Mouse (Mus musculus) heart, embryonic 15.5 days (tissue): ENCODE measurements around the gene Alg9. TPM values are rescaled to one million over a fixed set of nuclear protein-coding genes. Genes with fewer than 3 reads are reported as not detected.

Source experiments
- ATAC-seq: fragments of 200-750 bp; cut with Nextera tagmentation; replicated peaks from 2 replicates; pipeline ENCODE4 v1.8.0; 2017; ENCODE audit warnings: low read depth, moderate TSS enrichment; ENCODE audit not compliant: insufficient number of reproducible peaks, insufficient read depth, low FRiP score
- H3K27ac ChIP-seq: fragments of 300-500 bp; sonication (generic); 2 replicates; pipeline ENCODE4 v1.5.1; 2015; ENCODE audit warnings: mild to moderate bottlenecking, inconsistent platforms
- H3K27me3 ChIP-seq: fragments of 300-500 bp; sonication (generic); 2 replicates; pipeline ENCODE4 v1.6.1; 2015; ENCODE audit warnings: inconsistent platforms
- H3K36me3 ChIP-seq: fragments of 300-500 bp; sonication (generic); 2 replicates; pipeline ENCODE4 v1.6.1; 2015; ENCODE audit warnings: mild to moderate bottlenecking, inconsistent platforms
- H3K4me1 ChIP-seq: fragments of 300-500 bp; sonication (generic); replicated peaks from 2 replicates; pipeline ENCODE4 v1.6.1; 2015; ENCODE audit warnings: inconsistent platforms
- H3K4me2 ChIP-seq: fragments of 300-500 bp; sonication (generic); 2 replicates; pipeline ENCODE4 v1.6.1; 2015; ENCODE audit warnings: inconsistent platforms, mild to moderate bottlenecking, moderate library complexity
- H3K4me3 ChIP-seq: fragments of 300-500 bp; sonication (generic); 2 replicates; pipeline ENCODE4 v1.5.1; 2015; ENCODE audit warnings: mild to moderate bottlenecking, inconsistent platforms
- H3K9ac ChIP-seq: fragments of 300-500 bp; sonication (generic); 2 replicates; pipeline ENCODE4 v1.6.1; 2015; ENCODE audit warnings: mild to moderate bottlenecking, inconsistent platforms
- H3K9me3 ChIP-seq: fragments of 300-500 bp; sonication (generic); replicated peaks from 2 replicates; pipeline ENCODE4 v1.6.1; 2016; ENCODE audit warnings: inconsistent platforms
- WGBS: fragments of 180-500 bp; shearing (Covaris S2); methylation state at CpG from one replicate; pipeline ENCODE4 v1.1.7; 2015; ENCODE audit warnings: mixed read lengths; 5-methylcytosine and 5-hydroxymethylcytosine counted together
- polyA plus RNA-seq: library from polyadenylated mRNA; unstranded; fragments of >200 nt; fragmentation: Nextera tagmentation; extraction: Ambion mirVana; gene quantifications from 2 replicates; pipeline ENCODE4 v1.2.1, GENCODE M21; 2015

Gene Alg9
- polyA plus RNA-seq, 1 experiment from 2014 or later: 20.7 TPM

DNA sequence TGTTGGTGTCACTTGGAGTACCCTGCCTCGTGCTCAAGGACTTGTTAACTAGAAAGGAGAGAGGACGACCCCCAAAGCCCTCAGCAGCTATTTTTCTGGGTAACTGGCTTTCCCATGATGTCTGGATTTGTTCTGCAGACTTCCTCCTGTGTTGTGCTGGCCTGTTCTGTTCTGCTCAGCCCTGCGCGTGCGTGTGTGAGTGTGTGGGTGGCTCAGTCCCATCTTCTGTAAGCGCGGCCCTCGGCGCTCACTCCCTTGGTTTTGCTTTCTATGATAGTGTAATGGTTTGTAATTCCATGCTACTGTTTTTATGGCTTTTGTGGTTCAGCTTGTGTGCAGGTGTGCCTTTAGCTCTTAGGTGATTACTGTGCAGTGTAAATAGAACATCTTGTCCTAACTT, 98.4 kb downstream of the Alg9 start:
- Histone ChIP-seq H3K9me3 (no peaks in the 10 kb centered on the region), H3K4me1 (no peaks in the 10 kb centered on the region), H3K36me3 (peaks cover 47% of the 10 kb centered on the region), H3K4me3 (no peak overlapping the region), H3K9ac (no peak overlapping the region), H3K27me3 (no peaks in the 10 kb centered on the region), H3K27ac (no peak overlapping the region), H3K4me2 (no peak overlapping the region)
- WGBS: 87% methylated on average over 9 of the region's 9 CpGs
- ATAC-seq: no peak

DNA sequence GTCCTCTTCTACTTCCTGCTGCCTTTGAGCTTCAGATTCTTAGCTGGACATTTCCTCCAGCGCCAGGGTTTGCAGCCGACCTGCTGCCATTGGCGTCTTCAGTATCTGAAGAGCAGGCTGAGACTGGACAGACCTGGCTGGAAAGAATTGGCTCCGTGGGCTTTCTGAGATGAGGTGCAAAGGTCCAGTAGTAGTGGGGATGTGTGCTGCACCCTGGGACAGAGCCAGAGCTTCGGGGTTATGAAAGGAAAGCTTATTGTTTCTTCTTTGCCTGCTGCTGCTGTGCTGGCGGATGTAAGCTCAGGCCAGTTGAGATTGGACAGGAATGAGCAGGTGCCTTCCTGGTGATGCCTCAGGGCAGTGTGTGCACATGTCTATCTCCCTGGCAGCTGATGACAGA, 99.2 kb downstream of the Alg9 start:
- 77% methylated on average over 6 of the region's 6 CpGs for WGBS
- no peak overlapping the region for H3K27ac ChIP-seq
- peaks cover 48% of the 10 kb centered on the region for H3K36me3 ChIP-seq
- no peaks in the 10 kb centered on the region for H3K4me1 ChIP-seq
- ATAC-seq: no peak
- H3K27me3 ChIP-seq: no peaks in the 10 kb centered on the region
- H3K4me3 ChIP-seq: no peak overlapping the region
- no peak overlapping the region for H3K4me2 ChIP-seq
- H3K9me3 ChIP-seq: no peaks in the 10 kb centered on the region
- no peak overlapping the region for H3K9ac ChIP-seq

DNA sequence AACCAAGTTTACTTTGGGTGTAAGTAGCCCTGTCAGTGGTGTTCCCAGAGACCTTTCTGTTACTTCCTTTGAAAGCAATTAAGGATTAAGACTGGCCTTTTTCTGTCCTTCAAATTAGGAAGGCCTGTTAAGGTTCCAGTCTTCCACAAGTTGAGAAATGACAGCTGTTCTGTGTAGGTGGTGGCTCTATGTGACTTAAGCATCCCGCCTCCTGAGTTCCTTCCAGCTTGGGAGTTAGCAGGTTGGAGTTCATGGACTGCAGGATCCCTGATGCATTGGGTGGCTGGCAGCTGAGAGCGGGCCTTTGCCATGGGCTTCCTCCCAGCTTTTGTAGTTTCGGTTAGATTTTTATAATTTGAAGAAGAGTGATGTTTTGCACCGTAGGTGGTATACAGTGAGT, 100.7 kb downstream of the Alg9 start:
- Histone ChIP-seq H3K4me3 (no peak overlapping the region), H3K36me3 (peaks cover 51% of the 10 kb centered on the region), H3K9me3 (no peaks in the 10 kb centered on the region), H3K27ac (no peak overlapping the region), H3K4me1 (no peaks in the 10 kb centered on the region), H3K4me2 (no peak overlapping the region), H3K9ac (no peak overlapping the region), H3K27me3 (no peaks in the 10 kb centered on the region)
- no peak for ATAC-seq
- WGBS: 95% methylated on average over 4 of the region's 4 CpGs

DNA sequence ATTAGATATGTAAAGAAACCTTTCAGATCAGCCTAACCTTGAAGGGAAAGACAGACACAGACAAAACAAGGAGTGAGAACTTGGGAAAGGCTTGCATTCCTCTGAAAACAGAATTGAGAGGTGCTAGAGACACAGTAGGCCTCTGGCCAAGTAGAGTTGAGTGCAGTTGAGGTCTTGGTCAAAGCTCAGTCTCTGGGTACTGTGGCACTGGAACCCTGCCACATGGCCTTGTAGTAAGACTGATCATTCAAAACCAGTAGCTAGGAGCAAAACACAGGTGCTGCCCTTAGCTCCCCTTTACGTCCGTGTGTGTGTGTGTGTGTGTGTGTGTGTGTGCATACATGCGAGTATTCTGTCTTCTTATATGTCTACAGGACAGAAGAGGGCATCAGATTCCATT, 101.5 kb downstream of the Alg9 start:
- Histone ChIP-seq H3K4me1 (no peaks in the 10 kb centered on the region), H3K9me3 (no peaks in the 10 kb centered on the region), H3K4me3 (no peak overlapping the region), H3K27ac (no peak overlapping the region), H3K27me3 (no peaks in the 10 kb centered on the region), H3K36me3 (peaks cover 51% of the 10 kb centered on the region), H3K4me2 (no peak overlapping the region), H3K9ac (no peak overlapping the region)
- no peak for ATAC-seq
- WGBS: 92% methylated on average over 3 of the region's 3 CpGs

DNA sequence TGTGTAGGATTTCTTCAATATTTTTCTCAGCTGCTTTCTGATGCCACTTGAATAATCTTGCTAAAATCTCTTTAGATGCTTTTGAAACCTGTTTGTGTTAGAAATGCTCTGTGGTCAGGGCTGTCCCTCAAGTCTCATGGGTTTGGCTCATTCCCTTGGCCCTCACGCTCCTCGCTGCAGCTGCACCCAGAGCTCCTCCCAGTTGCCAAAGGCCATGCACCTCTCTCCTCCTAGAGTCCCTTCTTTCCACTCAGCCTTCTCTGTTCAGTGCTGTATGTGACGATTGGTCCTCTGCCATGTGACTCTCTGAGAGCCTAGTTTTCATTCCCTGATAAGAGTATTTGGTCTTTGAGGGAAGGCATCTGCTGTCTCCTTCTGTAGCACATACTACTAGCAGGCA, 102.6 kb downstream of the Alg9 start:
- Histone ChIP-seq H3K9me3 (no peaks in the 10 kb centered on the region), H3K27me3 (no peaks in the 10 kb centered on the region), H3K4me3 (no peak overlapping the region), H3K27ac (no peak overlapping the region), H3K36me3 (peaks cover 49% of the 10 kb centered on the region), H3K9ac (no peak overlapping the region), H3K4me1 (no peaks in the 10 kb centered on the region), H3K4me2 (no peak overlapping the region)
- ATAC-seq: no peak
- WGBS: 52% methylated on average over 3 of the region's 3 CpGs

DNA sequence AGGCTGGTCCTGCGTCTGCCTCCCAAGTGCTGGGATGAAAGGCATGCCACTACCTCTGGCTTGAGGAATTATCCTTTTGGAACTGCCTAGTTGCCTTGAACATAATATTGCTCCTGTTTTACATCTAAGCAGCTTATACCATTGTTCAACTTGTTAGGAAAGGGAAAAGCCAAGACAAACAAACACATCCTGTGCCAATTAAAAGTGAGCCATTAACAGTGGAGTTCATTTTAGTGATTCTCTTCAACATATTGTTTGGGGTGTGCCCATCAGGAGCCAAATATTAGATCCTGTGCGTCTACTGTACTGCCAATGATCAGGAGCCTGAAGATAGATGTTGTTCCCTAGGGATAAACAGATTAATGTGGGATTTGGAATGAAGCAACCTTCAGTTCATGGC, 107.4 kb downstream of the Alg9 start:
- 75% methylated on average over 2 of the region's 2 CpGs for WGBS
- peaks cover 32% of the 10 kb centered on the region for H3K36me3 ChIP-seq

DNA sequence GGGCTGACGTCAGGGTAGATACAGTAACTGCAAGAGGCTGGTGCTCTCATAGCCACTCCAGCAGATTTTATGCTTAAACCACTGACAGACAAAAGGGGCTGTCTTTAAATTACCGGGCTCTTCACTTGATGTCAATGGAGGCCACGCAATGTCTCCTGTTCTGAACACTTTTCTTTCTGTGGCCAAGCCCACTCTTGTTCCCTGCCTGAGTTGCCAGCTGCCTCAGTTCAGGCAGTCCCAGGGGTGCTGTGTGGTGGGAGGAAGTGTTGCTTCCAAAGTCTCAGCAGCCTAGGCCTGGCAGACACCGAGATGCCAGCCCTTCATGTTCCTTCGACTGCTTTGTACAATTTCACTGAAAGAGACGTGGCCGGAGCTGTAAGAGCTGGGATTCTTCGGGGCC, 109.3 kb downstream of the Alg9 start:
- Histone ChIP-seq H3K9me3 (no peaks in the 10 kb centered on the region), H3K4me1 (peaks cover 33% of the 10 kb centered on the region), H3K36me3 (peaks cover 19% of the 10 kb centered on the region), H3K9ac (no peak overlapping the region), H3K4me2 (no peak overlapping the region), H3K4me3 (no peak overlapping the region), H3K27me3 (no peaks in the 10 kb centered on the region), H3K27ac (peak overlapping the region; percentile 20; the same call in 1 of the 2 replicates)
- no peak for ATAC-seq
- 73% methylated on average over 8 of the region's 8 CpGs for WGBS

More for the DNA sequence above, 107.4 kb downstream of the Alg9 start:
- peaks cover 15% of the 10 kb centered on the region for H3K4me1 ChIP-seq
- no peak overlapping the region for H3K4me2 ChIP-seq
- H3K27me3 ChIP-seq: no peaks in the 10 kb centered on the region
- H3K27ac ChIP-seq: no peak overlapping the region
- no peaks in the 10 kb centered on the region for H3K9me3 ChIP-seq
- no peak overlapping the region for H3K9ac ChIP-seq
- ATAC-seq: no peak
- no peak overlapping the region for H3K4me3 ChIP-seq

DNA sequence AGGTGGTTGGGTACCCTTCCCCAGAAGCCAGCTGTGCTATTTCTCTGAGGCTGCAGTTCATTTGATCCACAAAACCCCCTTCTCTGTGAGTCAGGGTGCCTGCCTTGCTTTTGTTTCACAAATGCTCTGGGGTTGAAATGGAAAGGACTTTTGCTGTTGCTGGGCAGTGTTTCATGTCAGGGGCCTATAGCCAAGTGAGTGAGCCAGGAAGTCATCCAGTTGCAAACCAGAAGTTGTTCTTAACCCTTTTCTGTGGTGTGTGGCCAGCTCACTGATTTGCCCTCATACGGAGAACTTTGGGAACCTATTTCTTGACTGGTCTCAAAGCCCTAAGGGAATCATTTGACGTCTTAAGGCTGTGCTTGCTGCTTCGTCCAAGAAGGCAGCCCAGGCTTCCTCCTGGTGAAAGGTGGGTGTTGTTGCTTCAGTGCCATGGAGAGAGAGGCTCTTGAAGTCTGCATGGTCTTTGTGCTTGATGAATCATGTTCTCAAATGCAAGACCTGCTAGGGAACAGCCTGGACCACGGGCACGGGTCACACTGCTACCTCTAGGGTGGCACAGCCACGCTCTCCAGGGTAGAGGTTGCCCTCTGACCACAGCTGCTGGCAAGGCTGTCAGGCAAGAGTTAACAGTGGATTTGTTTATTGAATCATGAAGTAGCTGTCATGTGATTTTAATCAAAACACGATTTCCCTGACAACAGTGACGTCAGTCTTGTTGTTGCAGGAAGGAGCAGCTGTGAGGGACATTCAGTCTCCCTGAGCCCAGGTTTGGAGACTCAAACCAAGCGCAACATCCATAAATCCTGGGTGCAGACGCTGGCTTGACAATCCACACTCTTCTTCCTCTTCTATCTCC, 110.2 kb downstream of the Alg9 start:
- Histone ChIP-seq H3K27ac (peak overlapping the region; percentile 20), H3K4me1 (peaks cover 37% of the 10 kb centered on the region), H3K9me3 (no peaks in the 10 kb centered on the region), H3K4me3 (no peak overlapping the region), H3K9ac (no peak overlapping the region), H3K36me3 (peaks cover 10% of the 10 kb centered on the region), H3K4me2 (no peak overlapping the region), H3K27me3 (no peaks in the 10 kb centered on the region)
- WGBS: 67% methylated on average over 10 of the region's 10 CpGs
- no peak for ATAC-seq

DNA sequence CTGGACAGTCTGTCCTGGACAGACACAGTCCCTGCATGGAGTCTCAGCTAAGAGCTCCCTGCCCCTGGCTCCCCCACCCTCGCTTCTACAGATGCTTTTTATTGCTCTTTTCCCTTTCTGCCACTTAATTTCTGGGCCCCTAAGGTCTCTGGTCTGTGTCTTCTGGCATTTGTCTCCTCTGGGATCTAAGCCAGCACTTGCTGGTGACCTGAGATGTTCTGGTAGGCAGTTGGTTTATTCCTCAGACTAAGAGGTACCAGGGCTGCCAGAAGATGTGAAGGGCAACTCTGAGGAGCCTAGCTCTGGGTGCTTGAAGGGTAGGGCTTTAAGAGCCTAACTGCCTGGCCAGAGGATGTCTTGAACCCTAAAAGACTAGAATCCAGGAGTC, 110.8 kb downstream of the Alg9 start:
- ATAC-seq: no peak
- H3K9me3 ChIP-seq: no peaks in the 10 kb centered on the region
- no peak overlapping the region for H3K9ac ChIP-seq
- no peak overlapping the region for H3K4me3 ChIP-seq
- 39% methylated on average over 1 of the region's 1 CpGs for WGBS
- H3K27me3 ChIP-seq: no peaks in the 10 kb centered on the region
- H3K4me2 ChIP-seq: no peak overlapping the region
- H3K36me3 ChIP-seq: peaks cover 4% of the 10 kb centered on the region; the same call in 1 of the 2 replicates
- peak overlapping the region; percentile 13 for H3K27ac ChIP-seq
- H3K4me1 ChIP-seq: peaks cover 37% of the 10 kb centered on the region

DNA sequence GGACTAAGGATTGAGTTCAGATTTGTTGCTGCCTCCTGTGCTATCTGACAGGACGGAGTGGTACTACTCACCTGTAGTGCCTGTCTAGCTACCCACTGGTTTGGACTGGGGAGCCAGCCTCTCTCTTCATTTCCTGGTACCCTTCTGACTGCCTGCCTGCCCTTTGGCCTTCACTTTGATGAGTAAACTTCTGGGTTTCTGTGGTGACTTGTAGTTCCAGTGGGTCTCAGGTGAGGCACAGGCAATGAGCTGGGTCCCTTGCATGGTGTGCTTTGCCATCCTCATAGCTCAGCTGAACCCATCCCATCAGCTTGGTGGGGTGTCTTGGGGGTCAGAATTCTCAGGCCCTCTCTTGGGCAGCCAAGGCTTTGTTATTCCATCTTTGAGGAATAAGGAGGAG, 112.1 kb downstream of the Alg9 start:
- Histone ChIP-seq H3K36me3 (no peaks in the 10 kb centered on the region; the same call in 1 of the 2 replicates), H3K27me3 (no peaks in the 10 kb centered on the region), H3K4me2 (no peak overlapping the region), H3K4me3 (no peak overlapping the region), H3K4me1 (peaks cover 37% of the 10 kb centered on the region), H3K9me3 (no peaks in the 10 kb centered on the region), H3K9ac (no peak overlapping the region), H3K27ac (peak overlapping the region; percentile 32; the same call in 1 of the 2 replicates)
- no peak for ATAC-seq
- WGBS: 96% methylated on average over 1 of the region's 1 CpGs

DNA sequence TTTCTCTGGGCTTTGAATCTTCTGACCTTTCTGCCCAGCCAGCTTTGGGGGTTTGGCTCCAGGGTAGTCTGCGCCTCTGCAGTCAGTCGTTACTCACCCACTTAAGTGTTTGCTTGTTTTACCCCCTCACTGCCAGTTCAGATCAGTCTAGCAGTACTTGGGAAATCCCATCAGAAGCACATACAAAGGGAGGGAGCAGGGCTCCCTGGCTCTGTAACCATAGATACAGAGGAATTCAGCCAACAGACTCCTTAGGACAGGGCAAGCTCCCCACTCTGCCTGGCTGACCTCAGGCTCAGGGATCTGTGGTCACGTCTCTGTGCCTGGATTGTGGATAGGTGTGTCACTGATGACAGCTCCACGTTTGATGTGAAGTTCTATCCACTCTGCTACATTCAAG, 112.5 kb downstream of the Alg9 start:
- H3K36me3 ChIP-seq: peaks cover under 1% of the 10 kb centered on the region; the same call in 1 of the 2 replicates
- 0 out of 2 replicates have a peak, but pooled peaks have one; percentile 28 for ATAC-seq
- no peaks in the 10 kb centered on the region for H3K9me3 ChIP-seq
- H3K4me3 ChIP-seq: no peak overlapping the region
- H3K4me2 ChIP-seq: no peak overlapping the region
- 20% methylated on average over 4 of the region's 4 CpGs for WGBS
- no peaks in the 10 kb centered on the region for H3K27me3 ChIP-seq
- peak overlapping the region; percentile 32; the same call in 1 of the 2 replicates for H3K27ac ChIP-seq
- H3K4me1 ChIP-seq: peaks cover 37% of the 10 kb centered on the region
- H3K9ac ChIP-seq: no peak overlapping the region

DNA sequence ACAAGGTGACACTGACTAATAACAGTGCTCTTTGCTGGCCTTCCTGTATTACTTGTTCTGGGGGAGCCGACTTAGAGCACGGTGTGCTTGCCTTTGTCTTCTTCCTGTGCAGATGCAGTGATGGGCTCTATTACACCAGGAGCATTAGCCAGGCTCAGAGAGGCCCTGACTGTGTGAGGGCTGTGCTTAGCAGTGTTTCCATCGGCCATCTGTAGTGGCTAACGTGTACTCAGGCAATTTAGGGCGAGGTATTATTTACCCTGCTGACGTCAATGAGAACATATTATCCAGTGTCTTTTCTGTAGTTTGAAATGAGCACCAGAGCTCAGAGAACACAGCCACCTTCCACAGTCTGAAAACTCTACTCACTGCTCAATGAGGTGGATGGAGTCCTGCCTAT, 114.4 kb downstream of the Alg9 start:
- no peak for ATAC-seq
- no peak overlapping the region for H3K4me2 ChIP-seq
- peaks cover 6% of the 10 kb centered on the region; the same call in 1 of the 2 replicates for H3K36me3 ChIP-seq
- no peak overlapping the region for H3K4me3 ChIP-seq
- H3K27me3 ChIP-seq: no peaks in the 10 kb centered on the region
- H3K9ac ChIP-seq: no peak overlapping the region
- no peak overlapping the region for H3K27ac ChIP-seq
- no peaks in the 10 kb centered on the region for H3K9me3 ChIP-seq
- 54% methylated on average over 6 of the region's 6 CpGs for WGBS
- peaks cover 41% of the 10 kb centered on the region for H3K4me1 ChIP-seq
